Mouse (Mus musculus) myocyte (in vitro differentiated cells): ENCODE results near the gene Kif7. TPM values are rescaled to one million over a fixed set of nuclear protein-coding genes. Genes with fewer than 3 reads are reported as not detected.

Experiments
- H3K27me3 ChIP-seq: one replicate; pipeline ENCODE4 v1.6.1; 2011; ENCODE audit not compliant: control insufficient read depth, insufficient read depth, insufficient read length
- H3K36me3 ChIP-seq: one replicate; pipeline ENCODE4 v1.6.1; 2011; ENCODE audit not compliant: control insufficient read depth, insufficient read depth
- H3K4me2 ChIP-seq: one replicate; pipeline ENCODE4 v1.6.1; 2011; ENCODE audit warnings: low read depth, control low read depth
- H3K4me3 ChIP-seq: one replicate; pipeline ENCODE4 v1.5.1; 2011; ENCODE audit warnings: mild to moderate bottlenecking, control low read depth, moderate library complexity
- H3K79me2 ChIP-seq: one replicate; pipeline ENCODE4 v1.6.1; 2011; ENCODE audit not compliant: control insufficient read depth, insufficient read depth
- H3ac ChIP-seq: one replicate; pipeline ENCODE4 v1.6.1; 2011; ENCODE audit not compliant: control insufficient read depth, insufficient read length
- CEBPB ChIP-seq: IDR thresholded peaks from 2 replicates; pipeline ENCODE4 v1.6.1; 2011; ENCODE audit warnings: mild to moderate bottlenecking, moderate library complexity; ENCODE audit not compliant: poor library complexity, insufficient read depth, severe bottlenecking
- E2F4 ChIP-seq: IDR thresholded peaks from one replicate; pipeline ENCODE4 v1.6.1; 2011; ENCODE audit warnings: mild to moderate bottlenecking, control low read depth, moderate library complexity; ENCODE audit not compliant: insufficient read depth
- MAX ChIP-seq: IDR thresholded peaks from one replicate; pipeline ENCODE4 v1.6.1; 2011; ENCODE audit warnings: low read depth, mild to moderate bottlenecking, control low read depth
- MYOD1 ChIP-seq, 3 experiments: IDR thresholded peaks; one replicate each; pipeline ENCODE4 v1.6.1; 2011; ENCODE audit warnings: control low read depth in 2 of 3, low read depth in 2 of 3, mild to moderate bottlenecking in 2 of 3, moderate library complexity in 1 of 3; ENCODE audit not compliant: insufficient read length in 2 of 3, control insufficient read depth in 1 of 3
- MYOG ChIP-seq, 3 experiments: IDR thresholded peaks; one replicate each; pipeline ENCODE4 v1.6.1; 2011; ENCODE audit warnings: control low read depth in 2 of 3, low read depth in 2 of 3, mild to moderate bottlenecking in 2 of 3; ENCODE audit not compliant: insufficient read length in 2 of 3, control insufficient read depth in 1 of 3, insufficient read depth in 1 of 3
- POLR2A ChIP-seq: IDR thresholded peaks from one replicate; pipeline ENCODE4 v1.6.1; 2011; ENCODE audit warnings: low read depth, mild to moderate bottlenecking, control low read depth, moderate library complexity; ENCODE audit not compliant: insufficient read length
- POLR2AphosphoS2 ChIP-seq: IDR thresholded peaks from one replicate; pipeline ENCODE4 v1.6.1; 2011; ENCODE audit warnings: low read depth, control low read depth; ENCODE audit not compliant: insufficient read length
- REST ChIP-seq: IDR thresholded peaks from one replicate; pipeline ENCODE4 v1.6.1; 2011; ENCODE audit warnings: mild to moderate bottlenecking, control low read depth, moderate library complexity; ENCODE audit not compliant: insufficient read depth, insufficient read length
- SRF ChIP-seq: IDR thresholded peaks from one replicate; pipeline ENCODE4 v1.6.1; 2011; ENCODE audit warnings: low read depth; ENCODE audit not compliant: control insufficient read depth, insufficient read length
- TCF12 ChIP-seq: IDR thresholded peaks from one replicate; pipeline ENCODE4 v1.6.1; 2011; ENCODE audit warnings: mild to moderate bottlenecking, control low read depth; ENCODE audit not compliant: poor library complexity, insufficient read depth, severe bottlenecking
- TCF3 ChIP-seq: IDR thresholded peaks from one replicate; pipeline ENCODE4 v1.6.1; 2011; ENCODE audit warnings: low read depth, control low read depth; ENCODE audit not compliant: insufficient read length
- USF1 ChIP-seq: IDR thresholded peaks from one replicate; pipeline ENCODE4 v1.6.1; 2011; ENCODE audit warnings: low read depth, mild to moderate bottlenecking, control low read depth, moderate library complexity
- polyA plus RNA-seq: library from polyadenylated mRNA; unstranded; fragments of >200 nt; fragmentation: generic; extraction: Trizol; gene quantifications from one replicate; pipeline ENCODE4 v1.2.1, GENCODE M21; 2012; ENCODE audit warnings: missing spikeins

The Kif7 gene
- polyA plus RNA-seq, 1 experiment = 3.3 TPM

- Histone ChIP-seq H3K4me2 (no peak overlapping the region), H3ac (no peak overlapping the region)
Measured at GRCm38 (mm10) chr7:79654586-79654985, 60.9 kb downstream of the Kif7 start.

GRCm38 (mm10) chr7:79654185-79654584 lies 61.3 kb downstream of the Kif7 start:
- Histone ChIP-seq H3K79me2 (no peaks in the 10 kb centered on the region), H3K4me2 (no peak overlapping the region)

More at GRCm38 (mm10) chr7:79654586-79654985, 60.9 kb downstream of the Kif7 start:
- Histone ChIP-seq H3K79me2 (no peaks in the 10 kb centered on the region), H3K4me3 (no peak overlapping the region), H3K36me3 (no peaks in the 10 kb centered on the region), H3K27me3 (no peaks in the 10 kb centered on the region)
- TF ChIP-seq REST = no peak

GRCm38 (mm10) chr7:79649005-79649404 lies 66.5 kb downstream of the Kif7 start:
- peaks cover 10% of the 10 kb centered on the region for H3K27me3 ChIP-seq
- TF ChIP-seq USF1 = no peak
- TF ChIP-seq REST = no peak
- no peak for TF ChIP-seq MYOD1 (IDR thresholded peaks at IDR 0.05; ENCODE audit: control insufficient read depth in 1 of 3, insufficient read length in 2 of 3, low read depth in 2 of 3)
- TF ChIP-seq POLR2A = no peak
- no peak for TF ChIP-seq SRF
- TF ChIP-seq E2F4 = no peak
- TF ChIP-seq POLR2AphosphoS2 = no peak
- TF ChIP-seq MYOG (IDR thresholded peaks at IDR 0.05; ENCODE audit: control insufficient read depth in 1 of 3, insufficient read depth in 1 of 3, insufficient read length in 2 of 3, low read depth in 2 of 3) = no peak
- TF ChIP-seq TCF3 = no peak
- no peak for TF ChIP-seq MAX
- TF ChIP-seq TCF12 = no peak
- no peak for TF ChIP-seq CEBPB
- no peak overlapping the region for H3ac ChIP-seq
- no peaks in the 10 kb centered on the region for H3K36me3 ChIP-seq
- H3K79me2 ChIP-seq = no peaks in the 10 kb centered on the region
- H3K4me3 ChIP-seq = no peak overlapping the region
- no peak overlapping the region for H3K4me2 ChIP-seq

More at GRCm38 (mm10) chr7:79654185-79654584, 61.3 kb downstream of the Kif7 start:
- H3K27me3 ChIP-seq = no peaks in the 10 kb centered on the region
- no peaks in the 10 kb centered on the region for H3K36me3 ChIP-seq
- TF ChIP-seq MAX = no peak
- no peak for TF ChIP-seq CEBPB
- TF ChIP-seq POLR2AphosphoS2 = no peak
- no peak for TF ChIP-seq POLR2A
- no peak for TF ChIP-seq REST
- TF ChIP-seq TCF3 = no peak
- TF ChIP-seq E2F4 = no peak
- no peak for TF ChIP-seq MYOD1 (IDR thresholded peaks at IDR 0.05; ENCODE audit: control insufficient read depth in 1 of 3, insufficient read length in 2 of 3, low read depth in 2 of 3)
- no peak for TF ChIP-seq SRF
- no peak overlapping the region for H3ac ChIP-seq
- H3K4me3 ChIP-seq = no peak overlapping the region

Other genes starting within 250 kb of the Kif7 start
- gene Polg, start 249.4 kb downstream of the Kif7 start, polyA plus RNA-seq = 30.9 TPM
- gene Rhcg, start 98.1 kb downstream of the Kif7 start, polyA plus RNA-seq = not detected
- gene Ticrr, start 55.5 kb downstream of the Kif7 start, polyA plus RNA-seq = 1.4 TPM
- gene Plin1, start 17.2 kb upstream of the Kif7 start, polyA plus RNA-seq = not detected
- 5.9 TPM for gene Pex11a, start 27.4 kb upstream of the Kif7 start, polyA plus RNA-seq
- gene Wdr93, start 27.4 kb upstream of the Kif7 start, polyA plus RNA-seq = 0.10 TPM
- gene Mesp1, start 78.1 kb upstream of the Kif7 start, polyA plus RNA-seq = not detected
- not detected for gene Mesp2, start 95.0 kb upstream of the Kif7 start, polyA plus RNA-seq
- gene Anpep, start 145.3 kb upstream of the Kif7 start, polyA plus RNA-seq = 12.1 TPM
- 15.1 TPM for gene Ap3s2, start 204.9 kb upstream of the Kif7 start, polyA plus RNA-seq
- 15.1 TPM for gene Arpin, start 219.6 kb upstream of the Kif7 start, polyA plus RNA-seq